Mouse (Mus musculus) intestine, embryonic 16.5 days (tissue): Measurements from ENCODE around the gene Mapt. TPM values are rescaled to one million over a fixed set of nuclear protein-coding genes. Genes with fewer than 3 reads are reported as not detected.

ENCODE experiments used
- ATAC-seq: fragments of 200-750 bp; cut with Nextera tagmentation; 2 replicates; pipeline ENCODE4 v1.8.0; 2017; ENCODE audit warnings: moderate TSS enrichment, moderate library complexity
- H3K27ac ChIP-seq: fragments of 300-500 bp; sonication (generic); 2 replicates; pipeline ENCODE4 v1.5.1; 2014; ENCODE audit warnings: mild to moderate bottlenecking, low read length
- H3K27me3 ChIP-seq: fragments of 300-500 bp; sonication (generic); replicated peaks from 2 replicates; pipeline ENCODE4 v1.6.1; 2014; ENCODE audit warnings: low read length, control low read depth, mixed read lengths; ENCODE audit not compliant: control insufficient read depth, insufficient read depth
- H3K36me3 ChIP-seq: fragments of 300-500 bp; sonication (generic); 2 replicates; pipeline ENCODE4 v1.6.1; 2014; ENCODE audit warnings: low read length, control low read depth; ENCODE audit not compliant: control insufficient read depth, insufficient read depth
- H3K4me1 ChIP-seq: fragments of 300-500 bp; sonication (generic); 2 replicates; pipeline ENCODE4 v1.6.1; 2014; ENCODE audit warnings: low read length, control low read depth, mixed read lengths; ENCODE audit not compliant: control insufficient read depth, insufficient read depth
- H3K4me2 ChIP-seq: fragments of 300-500 bp; sonication (generic); 2 replicates; pipeline ENCODE4 v1.6.1; 2014; ENCODE audit warnings: low read depth, low read length, control low read depth
- H3K4me3 ChIP-seq: fragments of 300-500 bp; sonication (generic); 2 replicates; pipeline ENCODE4 v1.5.1; 2014; ENCODE audit warnings: mild to moderate bottlenecking, low read length
- H3K9ac ChIP-seq: fragments of 300-500 bp; sonication (generic); 2 replicates; pipeline ENCODE4 v1.6.1; 2014; ENCODE audit warnings: low read depth, low read length
- H3K9me3 ChIP-seq: fragments of 300-500 bp; sonication (generic); 2 replicates; pipeline ENCODE4 v1.6.1; 2016; ENCODE audit warnings: low read length, control low read depth; ENCODE audit not compliant: control insufficient read depth
- WGBS: fragments of 180-500 bp; shearing (Covaris S2); extraction: QIAGEN DNeasy Blood & Tissue Kit; methylation state at CpG from one replicate; pipeline ENCODE4 v1.1.7; 2014; 5-methylcytosine and 5-hydroxymethylcytosine counted together
- polyA plus RNA-seq: library from polyadenylated mRNA; unstranded; fragments of >200 nt; fragmentation: Nextera tagmentation; extraction: Ambion mirVana; gene quantifications from 2 replicates; pipeline ENCODE4 v1.2.1, GENCODE M21; 2015

The Mapt gene
- polyA plus RNA-seq, 1 experiment from 2014 or later, result 15.8 TPM

DNA sequence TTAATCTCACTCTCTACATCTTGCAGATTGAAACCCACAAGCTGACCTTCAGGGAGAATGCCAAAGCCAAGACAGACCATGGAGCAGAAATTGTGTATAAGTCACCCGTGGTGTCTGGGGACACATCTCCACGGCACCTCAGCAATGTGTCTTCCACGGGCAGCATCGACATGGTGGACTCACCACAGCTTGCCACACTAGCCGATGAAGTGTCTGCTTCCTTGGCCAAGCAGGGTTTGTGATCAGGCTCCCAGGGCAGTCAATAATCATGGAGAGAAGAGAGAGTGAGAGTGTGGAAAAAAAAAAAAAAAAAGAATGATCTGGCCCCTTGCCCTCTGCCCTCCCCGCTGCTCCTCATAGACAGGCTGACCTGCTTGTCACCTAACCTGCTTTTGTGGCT lies 96.8 kb downstream of the Mapt start:
- H3K27me3 ChIP-seq, result no peaks in the 10 kb centered on the region
- WGBS, result 86% methylated on average over 6 of the region's 6 CpGs
- H3K36me3 ChIP-seq, result no peaks in the 10 kb centered on the region; the same call in 1 of the 2 replicates
- H3K4me2 ChIP-seq, result no peak overlapping the region
- H3K27ac ChIP-seq, result no peak overlapping the region
- no peaks in the 10 kb centered on the region for H3K4me1 ChIP-seq
- H3K9me3 ChIP-seq, result no peaks in the 10 kb centered on the region
- no peak for ATAC-seq
- H3K4me3 ChIP-seq, result no peak overlapping the region
- H3K9ac ChIP-seq, result no peak overlapping the region

DNA sequence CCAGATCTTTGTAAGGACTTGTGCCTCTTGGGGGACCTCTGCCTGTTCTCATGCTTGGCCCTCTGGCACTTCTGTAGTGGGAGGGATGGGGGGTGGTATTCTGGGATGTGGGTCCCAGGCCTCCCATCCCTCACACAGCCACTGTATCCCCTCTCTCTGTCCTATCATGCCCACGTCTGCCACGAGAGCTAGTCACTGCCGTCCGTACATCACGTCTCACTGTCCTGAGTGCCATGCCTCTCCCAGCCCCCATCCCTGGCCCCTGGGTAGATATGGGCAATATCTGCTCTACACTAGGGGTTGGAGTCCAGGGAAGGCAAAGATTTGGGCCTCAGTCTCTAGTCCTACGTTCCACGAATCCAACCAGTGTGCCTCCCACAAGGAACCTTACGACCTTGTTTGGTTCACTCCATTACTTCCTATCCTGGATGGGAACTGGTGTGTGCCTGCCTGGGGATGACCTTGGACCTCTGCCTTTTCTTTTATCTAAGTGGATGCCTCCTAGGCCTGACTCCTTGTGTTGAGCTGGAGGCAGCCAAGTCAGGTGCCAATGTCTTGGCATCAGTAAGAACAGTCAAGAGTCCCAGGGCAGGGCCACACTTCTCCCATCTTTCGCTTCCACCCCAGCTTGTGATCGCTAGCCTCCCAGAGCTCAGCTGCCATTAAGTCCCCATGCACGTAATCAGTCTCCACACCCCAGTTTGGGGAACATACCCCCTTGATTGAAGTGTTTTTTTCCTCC lies 98.2 kb downstream of the Mapt start:
- Histone ChIP-seq H3K9me3 (no peaks in the 10 kb centered on the region), H3K4me2 (no peak overlapping the region), H3K4me1 (no peaks in the 10 kb centered on the region), H3K36me3 (peaks cover 2% of the 10 kb centered on the region; the same call in 1 of the 2 replicates), H3K27ac (no peak overlapping the region), H3K9ac (no peak overlapping the region), H3K4me3 (no peak overlapping the region), H3K27me3 (no peaks in the 10 kb centered on the region)
- ATAC-seq, result no peak; the same call in 1 of the 2 replicates
- WGBS, result 76% methylated on average over 11 of the region's 11 CpGs

DNA sequence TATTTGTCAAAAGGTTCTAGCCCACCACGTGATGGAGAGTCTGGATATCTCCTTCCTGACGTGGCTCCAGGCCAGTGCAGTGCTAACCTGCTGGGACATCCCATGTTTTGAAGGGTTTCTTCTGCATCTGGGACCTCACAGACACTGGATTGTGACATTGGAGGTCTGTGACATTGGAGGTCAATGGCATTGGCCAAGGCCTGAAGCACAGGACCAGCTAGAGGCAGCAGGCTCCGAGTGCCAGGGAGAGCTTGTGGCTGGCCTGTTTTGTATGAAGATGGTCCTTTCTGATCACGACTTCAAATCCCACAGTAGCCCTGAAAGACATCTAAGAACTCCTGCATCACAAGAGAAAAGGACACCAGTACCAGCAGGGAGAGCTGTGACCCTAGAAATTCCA lies 99.0 kb downstream of the Mapt start:
- Histone ChIP-seq H3K27ac (no peak overlapping the region), H3K9ac (no peak overlapping the region), H3K4me3 (no peak overlapping the region), H3K27me3 (no peaks in the 10 kb centered on the region), H3K4me1 (no peaks in the 10 kb centered on the region), H3K9me3 (no peaks in the 10 kb centered on the region), H3K36me3 (peaks cover 8% of the 10 kb centered on the region), H3K4me2 (no peak overlapping the region)
- no peak for ATAC-seq
- WGBS, result 76% methylated on average over 4 of the region's 4 CpGs

DNA sequence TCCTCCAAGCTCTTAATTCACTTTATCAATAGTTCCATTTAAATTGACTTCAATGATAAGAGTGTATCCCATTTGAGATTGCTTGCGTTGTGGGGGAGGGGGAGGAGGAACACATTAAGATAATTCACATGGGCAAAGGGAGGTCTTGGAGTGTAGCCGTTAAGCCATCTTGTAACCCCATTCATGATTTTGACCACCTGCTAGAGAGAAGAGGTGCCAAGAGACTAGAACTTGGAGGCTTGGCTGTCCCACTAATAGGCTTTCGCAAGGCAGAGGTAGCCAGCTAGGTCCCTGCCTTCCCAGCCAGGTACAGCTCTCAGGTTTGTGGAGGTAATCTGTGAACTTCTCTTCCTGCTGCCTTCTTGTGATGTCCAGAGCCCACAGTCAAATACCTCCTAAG lies 100.0 kb downstream of the Mapt start:
- WGBS, result 95% methylated on average over 3 of the region's 3 CpGs
- H3K4me2 ChIP-seq, result no peak overlapping the region
- 0 out of 2 replicates have a peak overlapping the region, but pooled peaks have one; percentile 23 for H3K27ac ChIP-seq
- no peaks in the 10 kb centered on the region for H3K27me3 ChIP-seq
- no peak overlapping the region for H3K4me3 ChIP-seq
- H3K4me1 ChIP-seq, result no peaks in the 10 kb centered on the region
- no peaks in the 10 kb centered on the region for H3K9me3 ChIP-seq
- no peak for ATAC-seq
- peaks cover 14% of the 10 kb centered on the region for H3K36me3 ChIP-seq
- H3K9ac ChIP-seq, result no peak overlapping the region

GRCm38 (mm10) chr11:104332105-104332504 lies 100.9 kb downstream of the Mapt start:
- H3K36me3 ChIP-seq, result peaks cover 18% of the 10 kb centered on the region
- WGBS, result 82% methylated on average over 5 of the region's 5 CpGs
- no peaks in the 10 kb centered on the region for H3K4me1 ChIP-seq
- no peaks in the 10 kb centered on the region for H3K27me3 ChIP-seq
- no peak overlapping the region for H3K4me2 ChIP-seq
- no peaks in the 10 kb centered on the region for H3K9me3 ChIP-seq
- H3K27ac ChIP-seq, result no peak overlapping the region
- no peak for ATAC-seq
- H3K4me3 ChIP-seq, result no peak overlapping the region
- no peak overlapping the region for H3K9ac ChIP-seq

DNA sequence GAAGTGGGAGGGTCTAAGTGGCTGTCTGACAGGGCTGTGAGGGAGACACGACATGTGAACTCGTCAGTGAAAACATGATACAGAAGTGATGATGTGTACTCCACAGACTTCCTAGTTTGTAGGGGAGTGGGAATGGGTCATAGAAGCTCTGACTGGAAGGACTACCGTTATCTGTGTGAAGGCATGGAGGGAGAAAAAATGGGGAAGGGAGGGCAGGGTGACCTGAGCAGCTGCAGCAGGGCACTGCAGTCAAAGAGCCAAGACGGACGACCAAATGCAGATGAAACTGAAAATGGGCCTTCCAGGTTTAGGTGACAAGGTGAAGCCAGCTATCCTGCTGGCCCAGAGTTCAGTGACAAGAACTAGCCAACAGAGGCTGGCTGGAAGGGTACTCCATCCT lies 102.9 kb downstream of the Mapt start:
- H3K4me1 ChIP-seq, result no peaks in the 10 kb centered on the region
- 68% methylated on average over 5 of the region's 5 CpGs for WGBS
- H3K27me3 ChIP-seq, result no peaks in the 10 kb centered on the region
- peaks cover 25% of the 10 kb centered on the region for H3K36me3 ChIP-seq
- no peak overlapping the region for H3K27ac ChIP-seq
- no peak for ATAC-seq
- H3K4me3 ChIP-seq, result no peak overlapping the region
- no peak overlapping the region for H3K9ac ChIP-seq
- H3K9me3 ChIP-seq, result no peaks in the 10 kb centered on the region
- no peak overlapping the region for H3K4me2 ChIP-seq

GRCm38 (mm10) chr11:104334946-104335345 lies 103.8 kb downstream of the Mapt start:
- no peak overlapping the region for H3K4me2 ChIP-seq
- no peaks in the 10 kb centered on the region for H3K4me1 ChIP-seq
- no peak overlapping the region for H3K4me3 ChIP-seq
- peaks cover 26% of the 10 kb centered on the region for H3K36me3 ChIP-seq
- ATAC-seq, result no peak
- WGBS, result 89% methylated on average over 13 of the region's 13 CpGs
- H3K27ac ChIP-seq, result no peak overlapping the region
- no peaks in the 10 kb centered on the region for H3K9me3 ChIP-seq
- no peaks in the 10 kb centered on the region for H3K27me3 ChIP-seq
- H3K9ac ChIP-seq, result no peak overlapping the region

DNA sequence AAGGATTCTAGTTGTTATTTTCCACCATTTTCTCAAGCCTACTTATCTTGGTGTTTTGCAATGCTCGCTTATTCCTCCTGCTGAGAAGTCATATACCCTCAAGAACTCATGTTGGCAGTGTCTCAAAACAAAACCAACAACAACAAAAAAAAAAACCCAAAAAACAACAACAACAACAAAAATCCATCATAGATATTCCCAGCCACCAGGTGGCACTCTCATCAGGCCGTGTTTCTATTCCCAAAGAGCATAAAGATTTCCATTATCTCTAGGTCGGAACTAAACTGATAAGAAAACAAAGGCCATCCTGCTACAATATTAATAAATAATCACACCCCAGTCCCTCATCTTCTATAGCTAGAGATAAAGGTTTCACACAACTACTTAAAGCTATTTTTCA lies 115.7 kb downstream of the Mapt start:
- 64% methylated on average over 3 of the region's 3 CpGs for WGBS
- no peak overlapping the region for H3K9ac ChIP-seq
- H3K4me1 ChIP-seq, result no peaks in the 10 kb centered on the region
- no peak overlapping the region for H3K27ac ChIP-seq
- no peak overlapping the region for H3K4me3 ChIP-seq
- no peak overlapping the region for H3K4me2 ChIP-seq
- H3K36me3 ChIP-seq, result peaks cover 20% of the 10 kb centered on the region
- no peak for ATAC-seq
- H3K27me3 ChIP-seq, result no peaks in the 10 kb centered on the region
- no peaks in the 10 kb centered on the region for H3K9me3 ChIP-seq

- Histone ChIP-seq H3K9ac (no peak overlapping the region), H3K27ac (no peak overlapping the region), H3K4me2 (no peak overlapping the region), H3K9me3 (no peaks in the 10 kb centered on the region), H3K36me3 (no peaks in the 10 kb centered on the region), H3K4me3 (no peak overlapping the region), H3K4me1 (no peaks in the 10 kb centered on the region; the same call in 1 of the 2 replicates), H3K27me3 (no peaks in the 10 kb centered on the region)
- no peak for ATAC-seq
- 47% methylated on average over 2 of the region's 2 CpGs for WGBS
Observed at GRCm38 (mm10) chr11:104361790-104362189, 130.6 kb downstream of the Mapt start.

DNA sequence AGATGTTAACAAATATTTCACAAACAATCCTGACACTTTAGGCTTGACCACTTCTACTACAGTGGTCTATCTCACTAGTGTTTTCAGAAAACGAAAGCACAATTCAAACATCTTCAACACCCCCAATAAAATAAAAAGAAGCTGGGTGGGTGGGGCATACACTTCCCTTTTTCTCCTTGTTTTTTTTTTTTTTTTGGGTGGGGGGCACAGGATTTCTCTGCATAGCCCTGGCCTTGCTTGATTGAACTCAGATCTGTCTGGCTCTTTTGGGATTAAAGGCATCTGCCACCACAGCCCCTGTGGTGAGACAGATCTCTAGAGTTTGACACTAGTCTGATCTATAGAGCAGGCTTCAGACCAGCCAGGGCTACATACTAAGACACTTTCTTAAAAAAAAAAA lies 131.5 kb downstream of the Mapt start:
- 81% methylated on average over 1 of the region's 1 CpGs for WGBS
- ATAC-seq, result no peak
- Histone ChIP-seq H3K4me3 (no peak overlapping the region), H3K36me3 (no peaks in the 10 kb centered on the region), H3K4me1 (no peaks in the 10 kb centered on the region; the same call in 1 of the 2 replicates), H3K9me3 (no peaks in the 10 kb centered on the region), H3K9ac (no peak overlapping the region), H3K27me3 (no peaks in the 10 kb centered on the region), H3K4me2 (no peak overlapping the region), H3K27ac (no peak overlapping the region)
